Mouse (Mus musculus) olfactory bulb, adult 2 months (tissue): Measurements from ENCODE around the gene Pbp2.

Experiments used
- CTCF ChIP-seq: fragments of 200-500 bp; IDR thresholded peaks from 2 replicates; pipeline ENCODE4 v1.5.1; 2012; ENCODE audit warnings: low read depth, mild to moderate bottlenecking, low read length, moderate library complexity; ENCODE audit not compliant: insufficient read depth
- POLR2A ChIP-seq: fragments of 200-500 bp; IDR thresholded peaks from 2 replicates; pipeline ENCODE4 v1.6.1; 2012; ENCODE audit warnings: mild to moderate bottlenecking, low read depth, low read length, moderate library complexity; ENCODE audit not compliant: insufficient read depth

DNA sequence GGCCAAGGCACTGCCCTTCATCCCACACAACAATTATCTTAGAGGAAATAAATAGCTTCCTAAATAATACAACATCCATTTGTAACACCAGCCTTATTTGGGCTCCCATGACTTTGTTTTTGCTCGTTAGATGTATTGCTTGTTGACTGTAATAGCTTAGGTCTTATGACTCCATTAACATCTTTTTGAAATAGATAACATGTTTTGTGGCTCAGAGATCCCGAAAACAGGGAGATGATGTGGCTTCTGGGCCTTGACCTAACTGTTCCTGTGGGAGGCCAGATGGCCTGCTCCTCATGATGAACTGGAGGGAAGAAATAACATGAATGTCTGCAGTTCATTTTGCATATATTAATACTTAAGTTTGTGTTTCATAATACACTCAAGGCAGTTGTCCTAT, 38.4 kb downstream of the Pbp2 start:
- no peak for TF ChIP-seq CTCF
- no peak for TF ChIP-seq POLR2A
